Mouse (Mus musculus) forebrain, embryonic 16.5 days (tissue): ENCODE data around the gene Atp2b4. TPM values are rescaled to one million over a fixed set of nuclear protein-coding genes. Genes with fewer than 3 reads are reported as not detected.

ENCODE experiments used
- microRNA-seq: library from miRNA; unstranded; fragments of <30 nt; microRNA quantifications from one replicate; pipeline ENCODE4, GENCODE M21; 2017
- polyA plus RNA-seq: library from polyadenylated mRNA; unstranded; fragments of >200 nt; fragmentation: Nextera tagmentation; extraction: Ambion mirVana; gene quantifications from 2 replicates; pipeline ENCODE4 v1.2.1, GENCODE M21; 2015

The Atp2b4 gene
- polyA plus RNA-seq, 1 experiment from 2014 or later = 11.1 TPM

Small RNAs within 50 kb of the gene (microRNA-seq; reads per million reads assigned to microRNA genes)
- gene Mir6903 = 0.83 reads per million

Other genes with a start within 250 kb of the Atp2b4 start
- 490 and 513 TPM in 2 replicates for gene Snrpe, start 190.8 kb downstream of the Atp2b4 start, polyA plus RNA-seq
- not detected in 2 replicates for gene Zbed6, start 140.2 kb downstream of the Atp2b4 start, polyA plus RNA-seq
- gene Gm38394, start 139.7 kb downstream of the Atp2b4 start, polyA plus RNA-seq = 3.6 and 3.7 TPM in 2 replicates
- gene Lax1, start 110.9 kb downstream of the Atp2b4 start, polyA plus RNA-seq = not detected in 2 replicates
- gene Optc, start 107.0 kb upstream of the Atp2b4 start, polyA plus RNA-seq = 1.7 and 2.2 TPM in 2 replicates
- 2.8 and 2.9 TPM in 2 replicates for gene Prelp, start 120.4 kb upstream of the Atp2b4 start, polyA plus RNA-seq
- 7.8 and 12.6 TPM in 2 replicates for gene Fmod, start 236.2 kb upstream of the Atp2b4 start, polyA plus RNA-seq